Mouse (Mus musculus): ENCODE results near the gene Olfr1216.
"Not testable (repeated sequence)": the region's sequence is repeated elsewhere in the genome, so short reads cannot be mapped to it uniquely, and the experiment has no call there.

Gene Olfr1216

GRCm38 (mm10) chr2:89018240-89018639, at the start of gene Olfr1216:
TSS of gene Olfr1216 (minus strand) at chr2:89018340.
- in situ Hi-C loops (cut with MboI) = no loop called here

- in situ Hi-C loops (cut with MboI) = no loop called here
Observed at GRCm38 (mm10) chr2:89061087-89061486, 42.9 kb upstream of the Olfr1216 start, which contains the start of gene Olfr1218. TSS of gene Olfr1218 (minus strand) at chr2:89061187.

DNA sequence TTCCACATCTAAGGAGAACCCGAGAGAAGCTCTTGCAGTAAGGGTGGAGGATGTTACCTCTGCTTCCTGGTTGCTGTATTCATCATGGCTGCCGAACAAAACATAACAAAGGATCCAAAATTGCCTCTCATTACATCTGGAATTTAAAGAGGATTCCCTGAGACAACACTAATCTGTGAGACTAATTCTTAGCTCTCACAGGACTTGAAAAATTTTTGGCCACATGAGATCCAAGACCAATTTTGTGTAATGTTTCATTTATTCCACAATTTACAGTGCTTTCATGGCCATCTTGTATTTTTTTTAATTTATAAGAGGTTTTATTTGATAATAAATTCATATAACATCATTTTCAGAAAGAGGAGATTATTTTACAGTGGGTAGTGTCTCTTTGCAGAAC, 13.8 kb upstream of the Olfr1216 start, which contains the start of gene Olfr1217:
Gene Olfr1217 (minus strand): TSS at position 101 of the 400 bp plus-strand sequence.
- in situ Hi-C loops (cut with MboI) = no loop called here

DNA sequence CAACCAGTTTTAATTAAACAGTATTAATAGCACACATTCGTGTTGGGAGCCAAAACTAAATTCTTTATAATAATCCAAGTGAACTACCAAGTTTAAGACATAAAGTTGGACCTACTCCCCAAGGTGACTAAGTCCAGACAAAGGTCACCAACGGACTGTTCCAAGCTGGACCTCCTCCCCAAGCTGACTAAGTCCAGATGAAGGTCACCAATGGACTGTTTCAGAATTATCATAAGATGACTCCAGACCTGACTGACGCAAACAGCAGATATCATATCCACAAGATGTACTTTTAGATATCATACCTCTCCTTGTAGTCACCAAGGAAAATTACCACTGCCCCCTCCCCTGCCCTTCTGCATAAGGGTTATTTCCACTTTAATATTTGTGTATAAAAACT, 3.3 kb upstream of the Olfr1216 start:
- in situ Hi-C loops (cut with MboI) = not testable (repeated sequence)

DNA sequence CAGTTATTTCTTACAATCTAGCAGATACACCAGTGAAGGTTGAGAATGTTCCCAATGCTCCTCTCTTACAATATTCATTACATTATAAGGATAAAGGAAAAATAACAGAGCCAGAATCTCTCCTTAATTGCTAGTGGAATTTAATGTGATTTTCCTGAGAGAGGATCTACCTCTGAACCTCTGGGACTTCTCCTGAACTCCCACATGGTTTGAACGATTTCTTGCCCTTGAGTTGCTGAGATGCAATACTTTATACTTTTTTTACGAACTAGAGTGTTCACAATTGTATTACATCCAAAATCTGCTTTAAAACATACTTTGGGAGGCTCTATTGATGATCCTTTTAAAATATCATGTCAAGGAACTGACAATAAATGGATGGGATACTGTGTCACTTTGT, 11.3 kb downstream of the Olfr1216 start, which contains the start of gene Olfr1215:
Gene Olfr1215 (minus strand): TSS at position 101 of the 400 bp plus-strand sequence.
- in situ Hi-C loops (cut with MboI) = no loop called here

DNA sequence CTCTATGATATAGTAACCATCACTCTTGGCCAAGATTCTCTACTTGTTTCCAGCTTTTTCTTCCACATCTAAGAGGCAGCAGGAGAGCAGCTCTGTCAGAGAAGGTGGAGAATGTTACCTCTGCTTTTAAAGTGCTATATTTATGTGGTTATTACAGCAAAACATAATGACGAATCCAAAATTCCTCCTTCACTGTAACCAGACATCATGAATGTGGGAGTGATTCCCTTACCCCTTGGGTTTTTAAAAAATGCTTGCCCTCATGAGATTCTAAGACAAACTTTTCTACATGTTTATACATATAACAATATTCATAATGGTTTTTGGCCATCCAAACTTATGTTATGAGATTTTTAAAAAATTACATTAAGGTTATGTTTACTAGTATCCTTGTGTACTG, 25.6 kb downstream of the Olfr1216 start, which contains the start of gene Olfr1214:
Gene Olfr1214 (minus strand): TSS at position 101 of the 400 bp plus-strand sequence.
- in situ Hi-C loops (cut with MboI) = no loop called here

GRCm38 (mm10) chr2:88980181-88980580, 38.0 kb downstream of the Olfr1216 start, which contains the start of gene Gm13762:
TSS of gene Gm13762 (minus strand) at chr2:88980281.
- in situ Hi-C loops (cut with MboI) = no loop called here

Data from mature B cell (primary cell).